Mouse (Mus musculus) brain, embryonic 14.5 days (tissue): ENCODE measurements around the gene Ddx24.

ENCODE experiments used
- CTCF ChIP-seq: fragments of 200-500 bp; IDR thresholded peaks from 2 replicates; pipeline ENCODE4 v1.5.1; 2012; ENCODE audit warnings: inconsistent platforms, mild to moderate bottlenecking, moderate library complexity, borderline replicate concordance; ENCODE audit not compliant: insufficient read depth, insufficient read length; ENCODE audit errors: extremely low read depth
- POLR2A ChIP-seq: fragments of 200-500 bp; IDR thresholded peaks from 2 replicates; pipeline ENCODE4 v1.6.1; 2012; ENCODE audit warnings: mild to moderate bottlenecking, inconsistent platforms, borderline replicate concordance; ENCODE audit not compliant: poor library complexity, insufficient read depth, insufficient read length, severe bottlenecking; ENCODE audit errors: extremely low read depth

DNA sequence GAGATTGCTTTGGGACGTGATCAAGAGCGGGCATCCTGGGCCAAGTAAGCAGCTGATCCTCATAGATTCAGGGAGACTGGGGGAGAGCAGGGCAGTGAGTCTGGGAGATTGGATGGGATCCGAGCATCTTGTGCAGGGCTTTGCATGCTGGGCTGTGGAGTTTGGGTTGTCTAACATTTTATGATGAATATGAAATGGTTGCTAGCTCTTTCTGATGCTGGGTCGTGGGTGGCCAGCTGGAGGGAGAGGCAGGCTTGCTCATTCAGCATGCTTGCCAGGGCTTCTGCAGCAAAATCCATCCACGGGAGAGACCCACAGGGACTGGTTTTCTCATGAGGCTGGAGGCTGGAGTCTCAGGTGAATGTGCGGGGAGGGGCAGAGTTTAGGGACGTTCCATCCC lies 34.5 kb downstream of the Ddx24 start:
- TF ChIP-seq POLR2A: no peak
- TF ChIP-seq CTCF: no peak
